Mouse (Mus musculus) embryonic fibroblast, embryonic 13.5 days (primary cell): ENCODE data around the gene Grik2. TPM values are rescaled to one million over a fixed set of nuclear protein-coding genes. Genes with fewer than 3 reads are reported as not detected.

Experiments
- H3K27ac ChIP-seq: 2 replicates; pipeline ENCODE4 v1.5.1; 2012; ENCODE audit warnings: low read length, control low read depth, inconsistent platforms; ENCODE audit not compliant: insufficient read depth
- H3K4me1 ChIP-seq: 2 replicates; pipeline ENCODE4 v1.6.1; 2011; ENCODE audit warnings: low read length; ENCODE audit not compliant: control insufficient read depth, insufficient read depth
- H3K4me3 ChIP-seq: 2 replicates; pipeline ENCODE4 v1.5.1; 2011; ENCODE audit warnings: mild to moderate bottlenecking, control low read depth, low read length; ENCODE audit not compliant: insufficient read depth
- CTCF ChIP-seq: IDR thresholded peaks from 2 replicates; pipeline ENCODE4 v1.5.1; 2011; ENCODE audit warnings: mild to moderate bottlenecking, control low read depth, low read length, moderate library complexity, borderline replicate concordance; ENCODE audit not compliant: insufficient read depth
- POLR2A ChIP-seq: IDR thresholded peaks from 2 replicates; pipeline ENCODE4 v1.6.1; 2011; ENCODE audit warnings: low read depth, mild to moderate bottlenecking, control low read depth, low read length, moderate library complexity
- polyA plus RNA-seq: library from polyadenylated mRNA; stranded (reverse); fragments of >200 nt; gene quantifications from 2 replicates; pipeline ENCODE4 v1.2.4, GENCODE M21; 2011; ENCODE audit warnings: low read depth; ENCODE audit not compliant: missing spikeins, insufficient read length

Gene Grik2
- polyA plus RNA-seq, 1 experiment = not detected

DNA sequence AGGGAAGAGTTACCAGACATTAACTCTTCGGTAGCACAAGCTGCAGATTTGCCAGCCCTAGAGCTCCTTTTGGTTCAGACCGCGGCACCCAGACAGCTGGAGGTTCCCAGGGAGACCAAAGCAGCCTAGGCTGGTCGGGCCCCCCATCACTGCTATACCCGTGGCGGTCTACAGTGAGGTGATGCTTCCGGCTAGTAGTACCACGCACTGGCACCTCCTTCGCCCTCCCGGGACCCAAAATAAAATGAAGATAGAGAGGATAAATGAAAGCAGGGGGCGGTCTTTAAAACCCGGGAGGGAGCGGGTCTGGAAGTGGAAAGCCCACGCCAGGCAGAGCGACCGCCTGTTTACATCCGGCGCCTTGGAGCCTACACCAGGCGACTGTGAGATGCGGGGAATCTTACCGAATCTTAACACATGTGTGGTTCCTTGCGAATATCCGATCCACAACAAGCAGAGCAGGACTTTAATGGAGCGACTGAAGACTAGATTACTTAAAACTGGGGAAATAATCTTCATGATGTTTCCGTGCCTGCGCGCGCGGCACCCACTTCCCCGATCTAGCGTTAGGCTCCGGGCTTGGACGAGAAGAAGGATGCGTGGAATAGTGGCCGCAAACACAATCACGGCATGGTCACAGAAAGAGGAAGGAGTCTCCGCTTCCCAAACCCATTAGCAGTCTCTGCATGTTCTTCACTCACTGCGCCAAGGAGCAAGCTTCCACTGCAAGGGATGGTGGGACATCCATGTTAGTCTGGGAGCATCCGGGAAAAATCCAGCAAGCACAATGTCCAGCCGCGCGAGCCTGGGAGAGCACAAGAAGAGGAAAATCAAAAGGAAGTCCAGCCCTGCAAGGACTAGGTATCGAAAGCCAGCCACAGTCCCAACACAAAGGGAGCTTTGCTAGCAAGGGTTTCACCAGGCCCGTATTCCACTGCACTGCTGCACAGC lies 5.5 kb downstream of the Grik2 start:
- peaks cover under 1% of the 10 kb centered on the region; the same call in 1 of the 2 replicates for H3K4me1 ChIP-seq
- H3K4me3 ChIP-seq = peak overlapping the region; percentile 39
- no peak overlapping the region for H3K27ac ChIP-seq
- TF ChIP-seq POLR2A = no peak
- no peak for TF ChIP-seq CTCF

DNA sequence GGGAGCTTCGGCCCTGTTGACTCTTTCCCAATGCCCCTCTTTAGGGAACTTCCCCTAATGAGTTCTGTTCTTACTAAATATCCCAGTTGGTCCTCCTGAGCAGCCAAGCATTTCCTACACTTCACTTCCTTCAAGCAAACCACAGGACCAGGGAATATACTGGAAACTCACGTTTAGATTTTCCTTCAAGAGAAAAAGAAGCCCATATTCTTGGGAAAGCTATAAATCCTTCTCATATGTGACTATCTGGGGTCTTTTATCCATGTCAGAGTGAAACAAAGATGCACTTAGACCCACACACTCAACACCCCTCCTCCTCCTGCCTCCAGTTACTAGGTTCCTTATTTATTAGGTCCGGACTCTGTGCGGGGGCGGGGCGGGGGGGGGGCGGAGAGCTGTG lies 6.5 kb downstream of the Grik2 start:
- Histone ChIP-seq H3K27ac (no peak overlapping the region), H3K4me3 (no peak overlapping the region), H3K4me1 (no peaks in the 10 kb centered on the region)
- no peak for TF ChIP-seq POLR2A
- no peak for TF ChIP-seq CTCF

DNA sequence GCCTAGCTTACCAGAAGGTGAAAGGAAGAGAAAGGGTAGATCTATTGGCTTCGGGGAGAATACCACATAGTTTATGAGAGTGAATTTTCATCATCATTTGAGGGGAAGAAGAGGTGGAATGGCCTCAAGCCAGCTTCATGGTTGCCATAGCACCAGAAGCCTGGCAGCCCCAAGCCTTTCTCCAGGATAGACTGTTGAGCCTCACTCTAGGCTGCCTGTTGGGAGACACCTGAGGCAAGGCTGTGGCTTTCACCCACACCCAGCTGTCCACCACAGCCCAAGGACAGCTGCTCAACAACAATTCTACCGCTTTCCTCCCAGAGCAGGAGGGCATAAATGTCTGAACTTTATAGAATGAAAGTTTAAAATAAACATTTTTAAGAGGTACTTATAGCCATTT lies 8.1 kb downstream of the Grik2 start:
- Histone ChIP-seq H3K4me1 (no peaks in the 10 kb centered on the region), H3K4me3 (no peak overlapping the region)
- TF ChIP-seq POLR2A (no peak), CTCF (no peak)

DNA sequence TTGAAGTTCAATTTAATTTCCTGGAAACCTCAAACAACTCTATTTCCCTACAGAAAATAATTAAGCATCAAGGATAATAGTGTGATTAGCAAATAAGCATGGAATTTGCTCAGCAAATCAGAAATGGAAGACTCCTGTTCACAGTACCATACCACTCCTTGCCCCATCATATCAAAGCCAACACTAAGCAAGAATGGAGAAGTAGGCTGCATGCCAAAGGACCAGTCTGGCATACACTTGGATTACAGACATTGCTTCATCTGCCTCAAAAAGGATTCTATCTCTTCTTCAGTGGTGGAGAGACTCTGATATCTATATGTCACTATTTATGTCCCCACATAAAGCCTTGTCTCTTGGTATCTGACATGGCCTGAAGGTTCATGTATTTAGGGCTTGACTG lies 19.7 kb downstream of the Grik2 start:
- Histone ChIP-seq H3K27ac (no peak overlapping the region), H3K4me3 (no peak overlapping the region), H3K4me1 (no peaks in the 10 kb centered on the region)
- TF ChIP-seq CTCF = no peak

More for the DNA sequence above, 8.1 kb downstream of the Grik2 start:
- H3K27ac ChIP-seq = no peak overlapping the region

DNA sequence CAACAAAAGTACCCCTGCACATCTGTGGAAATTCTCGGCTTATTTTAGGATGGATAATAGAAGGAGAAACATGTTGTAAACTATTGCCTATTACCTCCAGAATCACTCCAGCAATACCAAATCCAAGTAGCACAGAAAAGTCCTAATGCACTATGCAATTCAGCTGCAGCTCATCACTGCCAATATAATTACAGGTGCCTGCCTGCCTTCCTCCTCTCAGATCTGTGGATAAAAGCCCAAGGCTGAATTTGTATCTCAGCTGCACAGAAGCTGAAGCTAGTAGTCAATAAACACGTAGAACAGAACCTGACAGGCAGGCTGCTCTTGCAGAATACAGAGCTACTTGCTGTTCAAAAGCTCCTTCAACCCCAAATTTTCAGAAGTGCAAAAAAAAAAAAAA lies 21.0 kb downstream of the Grik2 start:
- TF ChIP-seq POLR2A = no peak
- no peak for TF ChIP-seq CTCF
- Histone ChIP-seq H3K27ac (no peak overlapping the region), H3K4me1 (no peaks in the 10 kb centered on the region), H3K4me3 (no peak overlapping the region)

DNA sequence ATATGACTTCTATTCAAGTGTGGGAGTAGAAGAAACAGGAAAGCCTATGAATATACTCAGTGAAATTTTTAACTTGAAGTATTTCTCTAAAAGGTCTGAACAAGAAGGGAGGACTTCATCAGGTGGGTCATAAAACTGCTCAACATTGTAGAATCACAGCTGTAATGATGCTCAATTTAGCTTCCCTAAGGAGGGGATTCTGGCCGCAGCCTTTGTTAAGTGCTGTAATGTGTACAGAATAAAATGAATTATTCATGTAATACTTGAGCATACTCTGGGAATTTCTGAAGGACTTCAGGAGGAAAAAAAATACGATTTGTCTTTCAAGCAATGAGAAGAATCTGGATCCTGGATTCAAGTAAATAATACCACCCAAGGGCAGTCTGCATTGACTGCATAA lies 26.0 kb downstream of the Grik2 start:
- TF ChIP-seq CTCF (no peak), POLR2A (no peak)
- no peak overlapping the region for H3K4me3 ChIP-seq
- no peaks in the 10 kb centered on the region for H3K4me1 ChIP-seq
- H3K27ac ChIP-seq = no peak overlapping the region

DNA sequence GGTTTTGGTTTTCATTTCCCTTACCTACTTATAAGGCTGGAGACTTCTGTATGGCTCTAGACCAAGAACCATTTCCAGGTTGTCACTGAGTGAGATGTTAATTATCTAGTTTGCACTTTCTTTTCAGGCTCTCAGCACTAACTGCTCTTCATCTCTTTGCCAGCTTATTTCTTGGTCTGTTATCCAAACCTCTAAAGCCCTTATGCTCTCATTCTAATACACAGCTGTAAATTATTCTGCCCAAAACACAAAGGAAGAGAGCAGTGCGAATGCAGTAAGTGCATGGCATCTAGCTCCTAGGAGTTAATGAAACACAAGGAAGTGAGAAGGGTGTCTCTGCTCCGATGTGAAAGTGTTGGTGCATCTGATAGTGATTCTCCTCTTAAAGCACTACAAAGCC lies 36.8 kb downstream of the Grik2 start:
- Histone ChIP-seq H3K4me1 (no peaks in the 10 kb centered on the region), H3K4me3 (no peak overlapping the region), H3K27ac (no peak overlapping the region)
- no peak for TF ChIP-seq CTCF
- no peak for TF ChIP-seq POLR2A

DNA sequence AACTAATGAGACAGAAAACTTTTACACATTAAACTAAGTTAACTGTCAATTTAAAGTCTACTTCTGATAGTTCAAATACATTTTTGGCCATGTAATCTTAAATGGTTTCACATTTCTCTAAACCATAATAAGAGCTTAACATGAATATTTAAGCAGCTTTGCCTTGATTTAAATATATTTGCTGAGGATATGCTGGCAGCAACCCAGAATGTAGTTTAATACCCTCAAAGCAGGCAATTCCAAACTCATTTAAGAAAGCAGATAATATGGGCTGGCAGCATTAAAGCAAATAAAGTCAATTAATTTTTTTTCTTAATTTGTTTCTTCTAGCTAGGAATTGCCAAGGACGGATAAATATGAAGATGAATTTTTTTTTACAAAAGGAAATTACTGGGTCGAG lies 56.7 kb downstream of the Grik2 start:
- Histone ChIP-seq H3K27ac (no peak overlapping the region), H3K4me3 (no peak overlapping the region), H3K4me1 (no peaks in the 10 kb centered on the region)
- TF ChIP-seq POLR2A (no peak), CTCF (no peak)

DNA sequence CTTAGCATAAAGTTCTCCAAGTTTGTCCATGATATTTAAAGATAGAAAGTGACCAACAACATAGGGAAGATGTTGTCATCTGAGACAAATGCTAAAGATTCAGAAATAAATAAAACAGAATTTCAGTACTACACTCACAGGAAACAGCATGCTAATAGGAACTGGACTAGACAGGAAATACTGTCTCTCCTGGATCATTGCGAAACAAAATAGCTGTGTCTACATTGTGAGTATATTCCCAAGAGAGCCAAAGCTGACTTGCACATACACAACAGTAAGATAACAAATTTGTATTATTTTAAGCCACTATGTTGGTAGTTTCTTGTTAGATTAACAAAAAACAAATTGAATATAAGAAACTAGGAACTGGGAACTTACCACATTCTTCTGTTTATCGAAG lies 64.9 kb downstream of the Grik2 start:
- H3K4me3 ChIP-seq = no peak overlapping the region
- H3K4me1 ChIP-seq = no peaks in the 10 kb centered on the region
- H3K27ac ChIP-seq = no peak overlapping the region
- TF ChIP-seq POLR2A (no peak), CTCF (no peak)

DNA sequence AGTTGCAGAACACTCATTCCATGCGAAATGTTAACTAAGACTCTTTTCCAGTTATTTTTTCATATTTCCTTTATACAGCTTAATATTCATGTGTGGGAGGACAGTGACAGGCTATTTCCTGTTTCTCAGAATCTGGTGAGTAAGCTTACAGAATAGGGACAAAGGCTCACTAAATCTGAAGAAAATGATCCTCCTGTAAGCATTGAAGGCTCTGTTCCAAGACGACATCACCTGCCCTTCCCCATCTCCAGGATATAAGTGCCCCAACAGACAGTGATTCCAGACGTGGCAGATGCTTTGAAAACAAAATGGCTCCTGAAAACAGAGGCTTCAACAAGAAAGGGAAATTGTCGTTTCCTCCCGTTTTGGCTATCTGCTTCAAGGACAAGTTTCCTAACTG lies 71.7 kb downstream of the Grik2 start:
- H3K4me3 ChIP-seq = no peak overlapping the region
- H3K27ac ChIP-seq = no peak overlapping the region
- H3K4me1 ChIP-seq = no peaks in the 10 kb centered on the region
- TF ChIP-seq POLR2A (no peak), CTCF (no peak)

DNA sequence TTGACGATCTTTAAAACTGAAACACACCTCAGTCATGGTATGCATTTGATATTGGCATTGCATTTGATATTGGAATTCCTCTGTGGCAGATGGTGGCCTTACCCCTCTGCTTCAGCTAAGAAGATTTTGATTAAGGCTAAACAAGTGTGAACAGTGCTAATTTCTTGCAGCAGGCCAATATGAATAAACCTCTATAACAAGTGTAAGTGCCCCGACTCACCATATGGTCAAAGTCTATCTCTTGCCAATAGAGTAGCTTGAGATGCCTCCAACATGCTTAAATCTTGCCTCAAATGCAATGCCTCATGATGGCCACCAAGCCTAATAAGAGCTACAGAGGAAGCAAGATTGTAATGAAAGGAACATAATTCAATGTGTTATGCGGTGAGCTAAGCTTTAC lies 78.8 kb downstream of the Grik2 start:
- TF ChIP-seq POLR2A = no peak
- Histone ChIP-seq H3K27ac (no peak overlapping the region), H3K4me1 (no peaks in the 10 kb centered on the region), H3K4me3 (no peak overlapping the region)
